Mouse (Mus musculus) limb, embryonic 14.5 days (tissue): Measurements from ENCODE around the gene Lmx1b. TPM values are rescaled to one million over a fixed set of nuclear protein-coding genes. Genes with fewer than 3 reads are reported as not detected.

Experiments used
- ATAC-seq: fragments of 200-750 bp; cut with Nextera tagmentation; 2 replicates; pipeline ENCODE4 v1.8.0; 2017; ENCODE audit warnings: low read depth, moderate number of reproducible peaks, moderate TSS enrichment; ENCODE audit not compliant: low FRiP score
- DNase-seq: peaks from one replicate; pipeline ENCODE4 v3.0.0-alpha.2; 2015; ENCODE audit warnings: low spot score
- H3K27ac ChIP-seq: fragments of 300-500 bp; sonication (generic); replicated peaks from 2 replicates; pipeline ENCODE4 v1.5.1; 2014; ENCODE audit warnings: low read depth, mild to moderate bottlenecking, low read length, moderate library complexity, mixed read lengths
- H3K27me3 ChIP-seq: fragments of 300-500 bp; sonication (generic); 2 replicates; pipeline ENCODE4 v1.6.1; 2014; ENCODE audit warnings: low read length, mixed read lengths; ENCODE audit not compliant: control insufficient read depth, insufficient read depth
- H3K36me3 ChIP-seq: fragments of 300-500 bp; sonication (generic); 2 replicates; pipeline ENCODE4 v1.6.1; 2014; ENCODE audit warnings: mild to moderate bottlenecking, low read length, moderate library complexity, mixed read lengths; ENCODE audit not compliant: control insufficient read depth, insufficient read depth
- H3K4me1 ChIP-seq: fragments of 300-500 bp; sonication (generic); 2 replicates; pipeline ENCODE4 v1.6.1; 2014; ENCODE audit warnings: antibody characterized with exemption, low read length, mixed read lengths; ENCODE audit not compliant: control insufficient read depth, insufficient read depth
- H3K4me2 ChIP-seq: fragments of 300-500 bp; sonication (generic); replicated peaks from 2 replicates; pipeline ENCODE4 v1.6.1; 2014; ENCODE audit warnings: low read depth, mild to moderate bottlenecking, low read length, moderate library complexity; ENCODE audit not compliant: severe bottlenecking
- H3K4me3 ChIP-seq: fragments of 300-500 bp; sonication (generic); replicated peaks from 2 replicates; pipeline ENCODE4 v1.5.1; 2014; ENCODE audit warnings: low read length
- H3K9ac ChIP-seq: fragments of 300-500 bp; sonication (generic); 2 replicates; pipeline ENCODE4 v1.6.1; 2014; ENCODE audit warnings: mild to moderate bottlenecking, low read depth, low read length, moderate library complexity; ENCODE audit not compliant: severe bottlenecking
- H3K9me3 ChIP-seq: fragments of 300-500 bp; sonication (generic); 2 replicates; pipeline ENCODE4 v1.6.1; 2016; ENCODE audit warnings: low read length; ENCODE audit not compliant: control insufficient read depth
- POLR2A ChIP-seq: fragments of 200-500 bp; IDR thresholded peaks from 2 replicates; pipeline ENCODE4 v1.8.0; 2012; ENCODE audit warnings: inconsistent platforms, mild to moderate bottlenecking, moderate library complexity, borderline replicate concordance; ENCODE audit not compliant: insufficient read depth, insufficient read length; ENCODE audit errors: extremely low read depth
- WGBS: fragments of 180-500 bp; shearing (Covaris S2); extraction: QIAGEN DNeasy Blood & Tissue Kit; methylation state at CpG from one replicate; pipeline ENCODE4 v1.1.7; 2014; 5-methylcytosine and 5-hydroxymethylcytosine counted together
- polyA plus RNA-seq, 2 experiments: library from polyadenylated mRNA; depleted of rRNA in 1 of 2; stranded (reverse) in 1 of 2; unstranded in 1 of 2; fragments of >200 nt; fragmentation: Nextera tagmentation in 1 of 2; extraction: Ambion mirVana in 1 of 2; gene quantifications; 2 replicates each; pipeline versions ENCODE4 v1.2.1 to v1.2.3; 2012 to 2014

Gene Lmx1b
- polyA plus RNA-seq, 2 experiments: 6.3 to 28.3 TPM

DNA sequence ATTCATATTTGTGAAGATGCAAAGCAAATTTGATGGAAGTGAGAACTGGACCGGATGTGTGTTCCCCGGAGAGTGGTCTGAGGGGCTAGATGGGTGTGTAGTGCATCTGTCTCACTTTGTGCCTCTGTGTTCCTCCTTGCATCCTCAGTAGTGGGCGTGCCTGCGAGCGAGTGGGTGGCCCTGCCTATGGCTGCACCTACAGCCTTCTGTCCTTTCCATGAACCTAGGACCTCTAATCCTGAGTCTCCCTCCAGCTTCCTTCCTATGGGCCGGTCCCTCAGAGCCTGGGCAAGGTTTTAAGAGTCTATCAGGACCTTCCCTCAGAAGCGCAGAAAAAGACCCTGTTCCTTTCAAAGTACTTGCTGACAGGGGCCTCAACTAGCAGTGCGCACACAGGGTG, 124.9 kb downstream of the Lmx1b start:
- H3K36me3 ChIP-seq: no peaks in the 10 kb centered on the region
- H3K9me3 ChIP-seq: no peaks in the 10 kb centered on the region
- H3K4me3 ChIP-seq: peak overlapping the region; percentile 8; the same call in 1 of the 2 replicates
- H3K4me1 ChIP-seq: peaks cover 7% of the 10 kb centered on the region
- peak overlapping the region; percentile 34; the same call in 1 of the 2 replicates for H3K4me2 ChIP-seq
- no peak for TF ChIP-seq POLR2A
- WGBS: 68% methylated on average over 8 of the region's 8 CpGs
- H3K9ac ChIP-seq: peak overlapping the region; percentile 16; the same call in 1 of the 2 replicates
- no peak overlapping the region for H3K27ac ChIP-seq
- ATAC-seq: no peak
- DNase-seq: no peak
- H3K27me3 ChIP-seq: 0 out of 2 replicates have a peak, but pooled peaks cover 4% of the 10 kb centered on the region

Other genes starting within 250 kb of the Lmx1b start
- gene Zbtb34, start 209.2 kb downstream of the Lmx1b start, polyA plus RNA-seq (2012; rRNA removed): 19.0 and 26.9 TPM in 2 replicates
- gene Zbtb34, start 209.2 kb downstream of the Lmx1b start, polyA plus RNA-seq (2014; fragmentation: Nextera tagmentation; extraction: Ambion mirVana): 8.4 and 9.1 TPM in 2 replicates
- gene Zbtb43, start 172.0 kb downstream of the Lmx1b start, polyA plus RNA-seq (2012; rRNA removed): 13.6 and 15.0 TPM in 2 replicates
- gene Zbtb43, start 172.0 kb downstream of the Lmx1b start, polyA plus RNA-seq (2014; fragmentation: Nextera tagmentation; extraction: Ambion mirVana): 18.3 and 19.0 TPM in 2 replicates
- 26.6 and 35.2 TPM in 2 replicates for gene Mvb12b, start 247.4 kb upstream of the Lmx1b start, polyA plus RNA-seq (2012; rRNA removed)
- gene Mvb12b, start 247.4 kb upstream of the Lmx1b start, polyA plus RNA-seq (2014; fragmentation: Nextera tagmentation; extraction: Ambion mirVana): 17.5 and 18.6 TPM in 2 replicates